Mouse (Mus musculus): Measurements from ENCODE around the gene Klhl10. TPM values are rescaled to one million over a fixed set of nuclear protein-coding genes. Genes with fewer than 3 reads are reported as not detected.

Klhl10 gene
- total and polyA plus RNA-seq, 2 experiments from 2014 or later = 0.29 to 0.65 TPM

DNA sequence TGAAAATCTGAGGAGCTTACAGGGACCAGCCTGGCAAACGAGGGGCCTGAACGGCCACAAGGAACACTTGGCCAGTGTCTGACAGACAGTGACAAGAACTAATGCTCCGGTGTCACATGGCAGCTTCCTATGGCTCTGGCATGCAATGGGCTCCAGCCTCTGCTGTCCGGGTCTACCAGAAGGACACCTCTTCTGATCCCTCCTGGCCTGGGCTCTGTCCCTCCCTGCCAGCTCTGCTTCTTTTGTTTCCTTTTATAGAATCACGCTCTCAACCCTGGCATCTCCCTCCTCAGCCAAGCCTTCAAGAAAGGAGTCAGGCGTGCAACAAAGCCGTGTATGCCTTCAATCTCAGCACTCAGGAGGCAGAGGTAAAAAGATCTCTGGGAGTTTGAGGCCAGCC lies 11.7 kb upstream of the Klhl10 start:
- ATAC-seq = no peak
- Histone ChIP-seq H3K4me2 (ENCODE audit: low read depth) (no peak overlapping the region), H3K4me3 (ENCODE audit: low read depth, low read length) (no peak overlapping the region), H3K36me3 (ENCODE audit: insufficient read depth) (peaks cover 23% of the 10 kb centered on the region), H3K4me1 (ENCODE audit: insufficient read depth) (no peaks in the 10 kb centered on the region), H3K27ac (ENCODE audit: low read depth, low read length) (no peak overlapping the region), H3K9me3 (ENCODE audit: low read length) (no peaks in the 10 kb centered on the region), H3K9ac (no peak overlapping the region), H3K27me3 (ENCODE audit: insufficient read depth, low read length) (no peaks in the 10 kb centered on the region)
- DNase-seq = no peak
- 71% methylated on average over 7 of the region's 7 CpGs for whole genome bisulfite sequencing
- TF ChIP-seq CTCF (IDR thresholded peaks at IDR 0.05; ENCODE audit: low read depth) = no peak

DNA sequence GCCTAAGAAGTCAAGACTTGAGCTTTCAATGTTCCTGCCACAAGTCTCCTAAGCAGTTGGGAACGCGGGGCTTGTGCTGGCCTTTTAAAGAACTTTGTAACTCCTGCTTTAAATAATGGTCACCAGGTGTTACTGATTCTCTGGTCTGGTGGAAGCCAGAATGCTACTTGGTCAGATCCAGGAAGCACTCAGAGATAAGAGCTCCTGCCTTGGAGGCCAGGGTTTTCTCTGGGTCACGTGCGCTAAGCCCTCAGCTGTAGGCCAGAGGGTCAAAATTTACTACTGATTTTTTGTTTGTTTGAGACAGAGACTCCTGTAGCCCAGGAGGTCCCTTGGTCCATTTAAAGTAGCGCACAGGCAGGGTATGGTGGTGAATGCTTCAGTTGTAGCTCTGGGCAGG lies 9.7 kb upstream of the Klhl10 start:
- Histone ChIP-seq H3K4me1 (ENCODE audit: insufficient read depth) (no peaks in the 10 kb centered on the region), H3K27me3 (ENCODE audit: insufficient read depth, low read length) (no peaks in the 10 kb centered on the region), H3K36me3 (ENCODE audit: insufficient read depth) (peaks cover 36% of the 10 kb centered on the region), H3K27ac (ENCODE audit: low read depth, low read length) (no peak overlapping the region), H3K9ac (no peak overlapping the region), H3K4me3 (ENCODE audit: low read depth, low read length) (no peak overlapping the region), H3K9me3 (ENCODE audit: low read length) (no peaks in the 10 kb centered on the region), H3K4me2 (ENCODE audit: low read depth) (no peak overlapping the region)
- no peak for DNase-seq
- 97% methylated on average over 5 of the region's 5 CpGs for WGBS
- no peak for TF ChIP-seq CTCF (IDR thresholded peaks at IDR 0.05; ENCODE audit: low read depth)
- ATAC-seq = no peak

GRCm38 (mm10) chr11:100435678-100436246 lies 6.0 kb upstream of the Klhl10 start:
- Histone ChIP-seq H3K27me3 (ENCODE audit: insufficient read depth, low read length) (no peaks in the 10 kb centered on the region), H3K9ac (no peak overlapping the region), H3K4me3 (ENCODE audit: low read depth, low read length) (no peak overlapping the region), H3K4me1 (ENCODE audit: insufficient read depth) (peaks cover 7% of the 10 kb centered on the region), H3K4me2 (ENCODE audit: low read depth) (no peak overlapping the region), H3K27ac (ENCODE audit: low read depth, low read length) (no peak overlapping the region), H3K36me3 (ENCODE audit: insufficient read depth) (peaks cover 26% of the 10 kb centered on the region), H3K9me3 (ENCODE audit: low read length) (no peaks in the 10 kb centered on the region)
- ATAC-seq = no peak
- TF ChIP-seq CTCF (IDR thresholded peaks at IDR 0.05; ENCODE audit: low read depth) = no peak
- WGBS = 78% methylated on average over 9 of the region's 9 CpGs
- no peak for DNase-seq

GRCm38 (mm10) chr11:100437901-100438300 lies 3.8 kb upstream of the Klhl10 start:
- ATAC-seq (no peak), DNase-seq (no peak)
- H3K9me3 ChIP-seq (ENCODE audit: low read length) = no peaks in the 10 kb centered on the region
- H3K9ac ChIP-seq = no peak overlapping the region
- H3K4me1 ChIP-seq (ENCODE audit: insufficient read depth) = peaks cover 7% of the 10 kb centered on the region
- H3K27me3 ChIP-seq (ENCODE audit: insufficient read depth, low read length) = no peaks in the 10 kb centered on the region
- TF ChIP-seq CTCF (IDR thresholded peaks at IDR 0.05; ENCODE audit: low read depth) = no peak
- no peak overlapping the region for H3K27ac ChIP-seq (ENCODE audit: low read depth, low read length)
- peaks cover 26% of the 10 kb centered on the region for H3K36me3 ChIP-seq (ENCODE audit: insufficient read depth)
- 78% methylated on average over 1 of the region's 1 CpGs for WGBS
- H3K4me3 ChIP-seq (ENCODE audit: low read depth, low read length) = no peak overlapping the region
- H3K4me2 ChIP-seq (ENCODE audit: low read depth) = no peak overlapping the region

DNA sequence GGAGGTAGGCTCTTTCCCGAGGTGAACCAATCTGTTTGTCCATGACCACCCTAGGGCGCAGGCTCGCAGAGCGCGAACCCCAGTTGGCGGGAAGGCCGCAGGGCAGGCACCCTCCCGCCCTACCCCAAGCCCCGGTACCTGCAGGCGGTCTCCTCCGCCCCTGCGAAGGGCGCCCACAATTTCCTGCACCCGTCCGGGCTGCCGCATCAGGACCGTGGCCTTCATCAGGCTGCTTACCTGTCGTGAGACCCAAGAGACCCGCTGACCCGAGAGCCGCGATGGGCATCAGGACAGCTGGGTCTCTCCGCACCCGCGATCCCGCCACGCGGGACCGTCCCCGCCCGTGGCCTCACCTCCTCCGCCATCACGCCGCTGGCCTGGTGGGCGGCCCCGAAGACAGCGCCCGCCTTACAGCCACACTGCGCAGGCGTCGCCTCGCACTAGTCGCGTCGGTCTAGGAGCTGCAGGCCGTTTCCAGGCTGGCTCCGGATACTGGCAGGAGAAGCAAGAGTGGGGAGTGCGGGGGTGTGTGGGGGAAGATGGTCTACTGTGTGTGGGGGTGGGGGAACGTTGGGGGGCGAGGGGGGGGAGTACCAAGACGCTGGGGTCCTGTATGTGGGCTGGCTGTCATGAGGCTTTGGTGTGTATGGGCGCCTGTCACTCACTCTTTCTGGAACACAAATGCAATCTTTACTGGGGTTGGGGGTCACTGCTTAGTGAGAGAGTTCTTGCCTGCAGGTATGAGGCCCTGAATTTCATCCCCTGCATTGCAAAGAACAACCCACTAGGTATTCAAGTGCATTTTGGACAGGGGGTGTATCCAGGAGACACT lies 810 bp upstream of the Klhl10 start:
- ATAC-seq = peak; percentile 100
- H3K4me3 ChIP-seq (ENCODE audit: low read depth, low read length) = peak overlapping the region; percentile 85
- peak overlapping the region; percentile 95 for H3K9ac ChIP-seq
- H3K4me2 ChIP-seq (ENCODE audit: low read depth) = peak overlapping the region; percentile 83
- peaks cover 15% of the 10 kb centered on the region for H3K36me3 ChIP-seq (ENCODE audit: insufficient read depth)
- H3K27me3 ChIP-seq (ENCODE audit: insufficient read depth, low read length) = no peaks in the 10 kb centered on the region
- no peaks in the 10 kb centered on the region for H3K9me3 ChIP-seq (ENCODE audit: low read length)
- peaks cover 7% of the 10 kb centered on the region for H3K4me1 ChIP-seq (ENCODE audit: insufficient read depth)
- peak; percentile 90 for DNase-seq
- 3% methylated on average over 48 of the region's 52 CpGs for WGBS
- peak overlapping the region; percentile 77 for H3K27ac ChIP-seq (ENCODE audit: low read depth, low read length)
- 0 out of 2 replicates have a peak, but pooled peaks have one; percentile 8 for TF ChIP-seq CTCF (IDR thresholded peaks at IDR 0.05; ENCODE audit: low read depth)

DNA sequence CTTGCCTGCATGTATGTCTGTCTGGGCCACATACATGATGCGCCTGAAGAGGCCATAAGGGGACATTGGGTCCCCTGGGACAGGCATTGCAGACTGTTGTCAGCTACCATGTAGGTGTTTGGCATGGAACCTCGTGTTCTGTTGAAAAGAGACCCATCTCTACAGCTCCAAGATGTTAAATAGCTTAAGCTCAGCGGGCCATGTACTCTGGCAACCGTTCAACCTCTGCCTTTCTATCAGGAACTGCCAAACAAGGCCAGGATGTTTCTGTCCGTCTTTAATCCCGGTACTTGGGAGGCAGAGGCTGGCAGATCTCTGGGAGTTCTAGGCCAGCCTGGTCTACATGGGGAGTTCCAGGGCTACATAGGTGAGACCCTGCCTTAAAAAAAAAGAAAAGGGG lies 908 bp downstream of the Klhl10 start:
- no peak for ATAC-seq
- no peak overlapping the region for H3K9ac ChIP-seq
- H3K9me3 ChIP-seq (ENCODE audit: low read length) = no peaks in the 10 kb centered on the region
- H3K4me1 ChIP-seq (ENCODE audit: insufficient read depth) = peaks cover 7% of the 10 kb centered on the region
- no peak for DNase-seq
- H3K4me2 ChIP-seq (ENCODE audit: low read depth) = no peak overlapping the region
- WGBS = 76% methylated on average over 6 of the region's 6 CpGs
- no peak for TF ChIP-seq CTCF (IDR thresholded peaks at IDR 0.05; ENCODE audit: low read depth)
- H3K36me3 ChIP-seq (ENCODE audit: insufficient read depth) = peaks cover 2% of the 10 kb centered on the region; the same call in 1 of the 2 replicates
- no peak overlapping the region for H3K4me3 ChIP-seq (ENCODE audit: low read depth, low read length)
- H3K27me3 ChIP-seq (ENCODE audit: insufficient read depth, low read length) = no peaks in the 10 kb centered on the region
- no peak overlapping the region for H3K27ac ChIP-seq (ENCODE audit: low read depth, low read length)

GRCm38 (mm10) chr11:100457247-100457646 lies 15.5 kb downstream of the Klhl10 start:
- 84% methylated on average over 4 of the region's 4 CpGs for WGBS
- ATAC-seq = no peak
- Histone ChIP-seq H3K9ac (no peak overlapping the region), H3K4me1 (ENCODE audit: insufficient read depth) (no peaks in the 10 kb centered on the region), H3K4me3 (ENCODE audit: low read depth, low read length) (no peak overlapping the region), H3K27me3 (ENCODE audit: insufficient read depth, low read length) (no peaks in the 10 kb centered on the region), H3K9me3 (ENCODE audit: low read length) (no peaks in the 10 kb centered on the region), H3K36me3 (ENCODE audit: insufficient read depth) (peaks cover 15% of the 10 kb centered on the region), H3K27ac (ENCODE audit: low read depth, low read length) (no peak overlapping the region), H3K4me2 (ENCODE audit: low read depth) (no peak overlapping the region)
- DNase-seq = no peak
- no peak for TF ChIP-seq CTCF (IDR thresholded peaks at IDR 0.05; ENCODE audit: low read depth)
